Mouse (Mus musculus): ENCODE measurements around the gene Pdzk1ip1. TPM values are rescaled to one million over a fixed set of nuclear protein-coding genes. Genes with fewer than 3 reads are reported as not detected.

The Pdzk1ip1 gene
- polyA plus RNA-seq, 3 experiments from 2014 or later: 9.1 to 42.2 (median 33.9) TPM

GRCm38 (mm10) chr4:115123507-115123906, 35.0 kb downstream of the Pdzk1ip1 start:
- no peak for ATAC-seq

GRCm38 (mm10) chr4:115124713-115125112, 36.2 kb downstream of the Pdzk1ip1 start:
- ATAC-seq: no peak

- ATAC-seq: no peak
These were observed 44.6 kb downstream of the Pdzk1ip1 start for GRCm38 (mm10) chr4:115133085-115133484.

- ATAC-seq: no peak
These were observed 45.2 kb downstream of the Pdzk1ip1 start, which contains the start of gene Cyp4x1 for GRCm38 (mm10) chr4:115133621-115134295. Gene Cyp4x1, minus strand, starts transcription at chr4:115134281.

- no peak for ATAC-seq
These were observed 45.8 kb downstream of the Pdzk1ip1 start for GRCm38 (mm10) chr4:115134296-115134630.

Other genes with a start within 250 kb of the Pdzk1ip1 start
- gene Foxd2, start 179.8 kb upstream of the Pdzk1ip1 start, polyA plus RNA-seq (2017; shearing (Covaris generic)): under 1 TPM in 2 of 3 experiments, not detected in 1; 0.23 to 0.26 TPM
- gene Foxe3, start 162.7 kb upstream of the Pdzk1ip1 start, polyA plus RNA-seq (2017; shearing (Covaris generic)): not detected
- 100 to 1,000 TPM in 1 of 3 experiments, 10 to 100 TPM in 2; 47.5 to 119 (median 55.1) TPM for gene Cmpk1, start 101.5 kb upstream of the Pdzk1ip1 start, polyA plus RNA-seq (2017; shearing (Covaris generic))
- gene Stil, start 88.5 kb upstream of the Pdzk1ip1 start, polyA plus RNA-seq (2017; shearing (Covaris generic)): 10 to 100 TPM in 1 of 3 experiments, 1 to 10 TPM in 1, under 1 TPM in 1; 0.70 to 13.9 (median 1.4) TPM
- not detected for gene Tal1, start 32.3 kb upstream of the Pdzk1ip1 start, polyA plus RNA-seq (2017; shearing (Covaris generic))
- under 1 TPM in 2 of 3 experiments, not detected in 1; 0.09 to 0.16 TPM for gene Cyp4x1, start 45.6 kb downstream of the Pdzk1ip1 start, polyA plus RNA-seq (2017; shearing (Covaris generic))
- not detected for gene Cyp4a29, start 153.4 kb downstream of the Pdzk1ip1 start, polyA plus RNA-seq (2017; shearing (Covaris generic))
- not detected for gene Cyp4a12a, start 210.3 kb downstream of the Pdzk1ip1 start, polyA plus RNA-seq (2017; shearing (Covaris generic))